Mouse (Mus musculus) adrenal gland, postnatal 25 days (tissue): ENCODE results near the gene Meis1. TPM values are rescaled to one million over a fixed set of nuclear protein-coding genes. Genes with fewer than 3 reads are reported as not detected.
A peak's percentile ranks its signal among the peaks of the same experiment; 100 is the strongest.

ENCODE experiments used
- DNase-seq: peaks from one replicate; pipeline ENCODE4 v3.0.0; 2021; ENCODE audit warnings: mixed read lengths
- total RNA-seq: library from RNA; stranded (reverse); gene quantifications from 2 replicates; pipeline ENCODE4 v1.2.3, GENCODE M21; 2021

The Meis1 gene
- total RNA-seq, 1 experiment from 2014 or later, result 73.6 TPM

GRCm38 (mm10) chr11:18876886-18877625, 141.7 kb downstream of the Meis1 start:
- peak; percentile 63 for DNase-seq

- peak; percentile 36 for DNase-seq
Measured at GRCm38 (mm10) chr11:18875911-18876885, 142.6 kb downstream of the Meis1 start.

DNA sequence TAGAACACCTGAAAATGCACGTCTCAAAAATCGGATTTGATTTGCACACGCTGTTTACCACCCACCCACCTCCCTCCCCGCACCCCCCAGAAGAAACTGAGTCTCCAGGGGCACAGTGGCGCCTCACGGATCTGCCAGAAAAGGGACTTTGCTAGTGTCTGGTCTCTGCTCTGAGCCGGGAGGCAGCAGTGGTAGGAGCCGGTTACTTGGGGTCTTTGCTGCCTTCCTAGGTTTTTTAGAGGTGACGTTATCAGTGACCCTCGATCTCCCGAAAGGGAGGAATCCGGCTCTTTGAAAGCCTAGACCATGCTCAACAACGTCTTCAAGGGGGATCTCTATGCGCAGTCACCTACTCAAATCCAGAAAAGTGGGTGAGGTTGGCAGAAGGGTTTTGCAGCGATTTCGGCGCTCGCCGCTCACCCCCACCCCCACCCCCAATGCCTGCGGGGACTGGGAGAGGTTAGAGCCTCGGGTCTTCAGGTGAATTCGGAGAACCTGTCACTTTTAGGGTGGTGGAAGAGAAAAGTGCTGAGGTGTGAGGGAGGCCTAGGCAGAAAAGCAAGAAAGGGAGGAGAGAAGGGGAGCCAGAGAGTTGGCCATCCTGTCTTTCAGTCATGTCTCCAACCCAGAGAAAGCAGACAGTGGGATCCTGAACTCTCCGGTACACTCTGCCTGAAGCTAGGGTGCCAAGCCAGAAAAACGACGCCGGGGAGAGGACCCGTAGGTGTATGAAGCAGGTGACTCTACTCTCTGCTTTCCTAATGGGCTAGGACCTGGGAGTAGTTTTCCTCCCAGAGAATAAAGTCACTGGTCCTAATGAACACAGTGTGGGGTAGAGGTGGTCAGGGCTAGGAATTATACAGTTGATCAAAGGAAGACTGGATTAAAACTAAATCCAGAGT, 143.5 kb downstream of the Meis1 start:
- peak; percentile 28 for DNase-seq

DNA sequence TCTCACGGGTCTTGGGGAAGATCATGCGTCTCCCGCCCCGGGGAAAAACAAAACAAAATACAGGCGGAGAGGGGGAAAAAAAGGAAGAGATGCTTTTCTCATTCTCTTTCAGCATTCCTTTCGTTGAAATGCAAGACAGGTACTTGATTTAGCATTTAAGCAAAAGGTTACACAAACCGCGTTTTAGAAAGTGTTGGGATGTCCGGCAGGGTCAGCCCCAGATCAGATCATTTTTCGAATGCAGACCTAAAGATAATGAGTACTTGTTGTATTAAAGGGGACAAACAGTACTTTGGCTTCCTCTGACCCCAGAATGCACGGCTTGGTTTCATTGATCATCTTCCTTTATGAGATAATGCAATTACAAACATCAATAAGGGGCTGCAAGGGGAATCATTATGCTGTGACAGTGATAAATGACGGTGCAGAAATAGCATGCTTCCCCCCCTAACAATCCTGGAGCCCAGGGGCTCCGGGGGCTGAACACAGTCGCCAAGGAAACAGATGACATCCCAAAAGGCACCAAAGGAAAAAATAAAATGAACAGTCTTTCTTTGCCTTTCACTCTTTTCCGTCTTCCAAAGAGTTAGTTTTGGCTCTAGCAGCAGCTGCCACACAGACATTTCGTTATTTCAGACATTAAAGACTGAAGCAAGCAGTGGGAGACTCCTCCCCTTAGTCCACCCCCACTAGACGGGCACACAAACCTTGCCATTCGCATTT, 144.3 kb downstream of the Meis1 start:
- peak; percentile 26 for DNase-seq

- DNase-seq, result no peak
Measured at GRCm38 (mm10) chr11:18873451-18874277, 145.1 kb downstream of the Meis1 start.

GRCm38 (mm10) chr11:18872793-18873192, 146.0 kb downstream of the Meis1 start:
- no peak for DNase-seq

- no peak for DNase-seq
Measured at GRCm38 (mm10) chr11:18872118-18872751, 146.6 kb downstream of the Meis1 start.

DNA sequence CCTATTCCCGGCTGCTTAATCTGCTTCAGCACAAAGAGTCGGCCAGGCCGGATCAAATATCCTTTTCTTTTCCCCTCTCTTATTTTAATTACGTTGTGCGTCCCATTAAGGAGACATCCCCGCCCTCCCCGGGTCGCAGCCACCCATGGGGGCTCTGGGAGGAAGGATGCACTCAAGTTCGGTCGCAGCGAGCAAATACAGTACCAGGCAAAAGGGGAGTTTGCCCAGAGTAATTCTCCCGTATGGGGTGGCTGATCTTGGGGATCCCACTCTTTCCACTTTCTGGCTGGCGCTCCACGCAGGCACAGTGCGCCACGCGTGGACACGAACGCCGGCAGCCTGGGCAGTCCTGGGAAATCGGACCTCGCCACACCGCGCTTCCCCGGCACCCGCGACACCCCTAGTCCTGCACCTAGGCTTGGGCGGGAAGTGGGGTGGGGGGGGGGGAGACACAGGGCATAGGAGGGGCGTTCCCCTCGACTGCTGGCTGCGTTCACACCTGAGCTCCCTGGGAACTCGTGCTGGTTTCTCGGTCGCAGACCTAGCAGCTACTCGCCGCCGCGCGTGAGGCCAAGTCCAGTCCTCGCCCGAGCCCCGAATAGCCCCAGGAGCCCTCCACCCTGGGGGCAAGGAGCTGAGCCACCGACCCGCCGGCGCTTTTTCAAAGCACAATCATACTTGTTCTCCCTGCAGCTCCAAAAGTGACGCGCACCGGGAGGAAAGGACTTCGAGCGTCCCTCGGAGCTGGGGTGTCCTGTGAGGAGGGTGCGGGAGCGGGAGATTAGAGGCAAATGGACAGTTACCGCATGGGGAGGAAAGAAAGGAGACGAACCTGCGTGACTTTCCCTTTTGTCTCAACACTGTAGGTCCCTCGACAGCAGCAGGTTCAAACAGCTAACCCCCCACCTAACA, 147.4 kb downstream of the Meis1 start:
- peak; percentile 57 for DNase-seq

- DNase-seq, result peak; percentile 18
Measured at GRCm38 (mm10) chr11:18870121-18870931, 148.5 kb downstream of the Meis1 start.

DNA sequence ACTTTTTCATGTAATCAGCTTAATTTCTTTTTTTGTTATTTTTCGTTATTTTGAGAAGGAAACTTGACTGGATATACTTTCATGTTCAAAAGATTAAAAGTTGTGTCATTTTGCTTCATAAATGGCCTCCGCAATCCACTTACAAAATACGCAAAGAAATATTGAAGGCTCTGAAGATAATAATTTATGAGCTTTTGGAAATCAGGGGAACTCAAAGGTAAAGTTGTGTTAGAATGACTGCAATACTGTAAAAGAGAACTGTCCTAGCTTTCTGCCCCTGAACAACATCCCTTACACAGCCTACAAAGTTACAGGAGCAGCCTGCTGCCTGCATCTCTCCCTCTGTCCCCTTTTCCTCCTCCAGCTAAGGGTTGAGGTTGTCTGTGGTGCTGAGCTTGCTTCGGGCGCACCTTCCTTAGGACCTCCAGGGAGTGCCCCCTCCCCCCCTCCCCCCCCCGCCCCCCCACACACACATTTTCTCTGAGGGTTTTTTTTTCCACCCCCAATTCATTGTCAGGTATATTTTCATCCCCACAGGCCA, 149.3 kb downstream of the Meis1 start:
- no peak for DNase-seq

- no peak for DNase-seq
Measured at GRCm38 (mm10) chr11:18867665-18868064, 151.1 kb downstream of the Meis1 start.

- no peak for DNase-seq
Measured at GRCm38 (mm10) chr11:18866198-18866836, 152.5 kb downstream of the Meis1 start.

- DNase-seq, result no peak
Measured at GRCm38 (mm10) chr11:18850772-18851171, 168.0 kb downstream of the Meis1 start.

DNA sequence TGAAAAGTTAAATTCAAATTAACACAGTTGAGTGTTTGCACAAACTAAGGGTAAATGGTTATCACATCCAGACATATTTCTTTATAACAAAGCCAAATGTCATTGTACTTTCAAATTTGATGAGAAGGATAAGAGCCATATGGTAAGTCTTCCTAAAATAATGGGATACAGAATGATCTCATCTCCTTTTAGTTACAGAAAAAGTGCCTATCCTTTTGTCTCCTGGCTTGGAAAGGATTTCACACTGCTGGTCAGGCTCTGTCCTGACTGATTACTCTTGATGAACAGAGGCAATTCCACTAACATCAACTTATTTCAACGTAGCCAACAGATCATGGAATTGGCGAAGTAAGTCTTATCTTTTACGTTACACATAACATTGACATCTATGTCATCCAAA, 171.1 kb downstream of the Meis1 start:
- DNase-seq, result no peak

DNA sequence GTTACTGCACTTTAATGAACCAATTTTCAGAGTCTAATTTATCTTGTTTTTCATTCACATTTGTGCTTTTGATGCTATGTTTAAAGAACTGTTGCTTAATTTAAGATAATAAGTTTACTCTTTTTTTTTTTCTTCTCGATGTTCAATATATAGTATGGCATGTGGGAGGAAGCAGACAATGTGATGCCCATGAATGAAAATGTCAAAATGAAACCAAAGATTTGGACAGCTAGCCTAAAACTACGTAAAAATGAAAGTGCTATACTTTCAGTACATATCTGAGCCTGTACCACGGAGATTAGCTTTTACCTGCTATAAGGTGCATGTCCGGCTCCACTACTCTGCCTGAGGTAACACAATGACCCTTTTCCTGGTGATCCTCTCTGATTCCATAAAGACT, 172.3 kb downstream of the Meis1 start:
- no peak for DNase-seq

DNA sequence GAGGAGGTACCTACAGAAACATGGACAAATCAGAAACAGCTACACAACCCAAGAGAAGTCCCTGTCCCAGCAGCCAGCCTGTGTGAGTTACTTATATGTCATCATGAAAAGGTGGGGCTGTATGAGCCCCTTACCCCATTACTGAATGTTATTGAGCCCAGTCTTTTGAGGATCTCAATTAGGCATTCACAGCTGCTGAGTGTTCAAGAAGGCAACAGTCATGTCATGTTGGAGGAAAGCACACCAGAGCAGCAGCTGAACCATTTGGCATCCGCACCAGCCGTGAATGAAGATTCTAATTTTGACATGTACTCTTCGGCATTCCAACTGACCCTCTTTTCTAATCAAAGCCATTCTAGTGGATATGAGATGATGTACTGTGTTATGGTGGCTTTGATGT, 172.9 kb downstream of the Meis1 start:
- DNase-seq, result no peak

DNA sequence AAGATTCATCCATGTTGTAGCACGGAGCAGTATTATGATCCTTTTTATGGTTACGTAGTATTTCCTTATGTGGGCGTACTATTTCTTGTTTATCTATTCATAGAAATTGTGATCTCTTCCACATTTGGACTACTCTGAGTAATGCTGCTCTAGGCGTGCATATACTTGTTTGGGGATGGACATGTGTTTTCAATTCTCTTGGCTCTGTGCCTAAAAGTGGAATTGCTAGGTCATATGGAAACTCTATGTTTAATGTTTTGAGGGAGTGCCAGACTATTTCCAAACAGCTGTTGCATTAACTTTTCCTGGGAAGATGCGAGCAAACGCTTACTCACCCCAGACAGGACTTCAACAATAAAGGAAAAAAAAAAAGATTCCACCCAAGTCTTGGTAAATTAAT, 173.3 kb downstream of the Meis1 start:
- DNase-seq, result no peak
